Mouse (Mus musculus) ovary, adult 2 months (tissue): ENCODE measurements around the gene Pkd1l1. TPM values are rescaled to one million over a fixed set of nuclear protein-coding genes. Genes with fewer than 3 reads are reported as not detected.

Experiments
- polyA plus RNA-seq: library from polyadenylated mRNA; depleted of rRNA; stranded (reverse); fragments of >200 nt; gene quantifications from 2 replicates; pipeline ENCODE4 v1.2.3, GENCODE M21; 2012; rRNA removed

Gene Pkd1l1
- polyA plus RNA-seq: 0.05 and 0.15 TPM in 2 replicates

GRCm38 (mm10) chr11:8973166-8973565 is at the start of gene Pkd1l1:
TSS of gene Pkd1l1 (minus strand) at chr11:8973266.

GRCm38 (mm10) chr11:9010853-9011339 is 37.8 kb upstream of the Pkd1l1 start, which contains the start of gene Hus1:
TSS of gene Hus1 (minus strand) at chr11:9011191.

Other genes starting within 250 kb of the Pkd1l1 start
- 7.2 and 8.0 TPM in 2 replicates for gene Hus1, start 37.9 kb upstream of the Pkd1l1 start, polyA plus RNA-seq
- gene Gm11992, start 75.3 kb upstream of the Pkd1l1 start, polyA plus RNA-seq: 6.0 and 6.4 TPM in 2 replicates
- gene Sun3, start 75.7 kb upstream of the Pkd1l1 start, polyA plus RNA-seq: not detected in 2 replicates
- gene Upp1, start 144.8 kb upstream of the Pkd1l1 start, polyA plus RNA-seq: 9.4 and 9.8 TPM in 2 replicates
- gene Abca13, start 218.7 kb upstream of the Pkd1l1 start, polyA plus RNA-seq: 0.02 and 0.05 TPM in 2 replicates